Mouse (Mus musculus) hindbrain, embryonic 14.5 days (tissue): ENCODE measurements at regions not wholly inside any gene's neighbourhood (a gene's known extent, or its start where the extent isn't known, plus 50 kb on each side); places are given as distances from the start of the nearest gene placed in this dataset.
A peak's percentile ranks its signal among the peaks of the same experiment; 100 is the strongest.
"Not testable (repeated sequence)": the region's sequence is repeated elsewhere in the genome, so short reads cannot be mapped to it uniquely, and the experiment has no call there.

ENCODE experiments used
- ATAC-seq: fragments of 200-750 bp; cut with Nextera tagmentation; 2 replicates; pipeline ENCODE4 v1.8.0; 2017; ENCODE audit warnings: moderate number of reproducible peaks, mild to moderate bottlenecking, moderate TSS enrichment, moderate library complexity; ENCODE audit not compliant: low FRiP score
- DNase-seq: peaks from one replicate; pipeline ENCODE4 v3.0.0-alpha.2; 2015; ENCODE audit warnings: low spot score
- H3K27ac ChIP-seq: fragments of 300-500 bp; sonication (generic); 2 replicates; pipeline ENCODE4 v1.5.1; 2014; ENCODE audit warnings: mild to moderate bottlenecking, moderate library complexity
- H3K27me3 ChIP-seq: fragments of 300-500 bp; sonication (generic); 2 replicates; pipeline ENCODE4 v1.6.1; 2014; ENCODE audit warnings: mild to moderate bottlenecking, low read length, mixed read lengths; ENCODE audit not compliant: control insufficient read depth, insufficient read depth
- H3K36me3 ChIP-seq: fragments of 300-500 bp; sonication (generic); replicated peaks from 2 replicates; pipeline ENCODE4 v1.6.1; 2014; ENCODE audit not compliant: control insufficient read depth, insufficient read depth
- H3K4me1 ChIP-seq: fragments of 300-500 bp; sonication (generic); replicated peaks from 2 replicates; pipeline ENCODE4 v1.6.1; 2014; ENCODE audit warnings: antibody characterized with exemption, low read length, mixed read lengths; ENCODE audit not compliant: control insufficient read depth, insufficient read depth
- H3K4me2 ChIP-seq: fragments of 300-500 bp; sonication (generic); replicated peaks from 2 replicates; pipeline ENCODE4 v1.6.1; 2014; ENCODE audit warnings: mild to moderate bottlenecking, moderate library complexity
- H3K4me3 ChIP-seq: fragments of 300-500 bp; sonication (generic); replicated peaks from 2 replicates; pipeline ENCODE4 v1.5.1; 2014; ENCODE audit warnings: mild to moderate bottlenecking, low read length
- H3K9ac ChIP-seq: fragments of 300-500 bp; sonication (generic); 2 replicates; pipeline ENCODE4 v1.6.1; 2014
- H3K9me3 ChIP-seq: fragments of 300-500 bp; sonication (generic); 2 replicates; pipeline ENCODE4 v1.6.1; 2016; ENCODE audit warnings: low read length; ENCODE audit not compliant: control insufficient read depth
- WGBS: fragments of 180-500 bp; shearing (Covaris S2); extraction: QIAGEN DNeasy Blood & Tissue Kit; methylation state at CpG from one replicate; pipeline ENCODE4 v1.1.7; 2014; 5-methylcytosine and 5-hydroxymethylcytosine counted together

DNA sequence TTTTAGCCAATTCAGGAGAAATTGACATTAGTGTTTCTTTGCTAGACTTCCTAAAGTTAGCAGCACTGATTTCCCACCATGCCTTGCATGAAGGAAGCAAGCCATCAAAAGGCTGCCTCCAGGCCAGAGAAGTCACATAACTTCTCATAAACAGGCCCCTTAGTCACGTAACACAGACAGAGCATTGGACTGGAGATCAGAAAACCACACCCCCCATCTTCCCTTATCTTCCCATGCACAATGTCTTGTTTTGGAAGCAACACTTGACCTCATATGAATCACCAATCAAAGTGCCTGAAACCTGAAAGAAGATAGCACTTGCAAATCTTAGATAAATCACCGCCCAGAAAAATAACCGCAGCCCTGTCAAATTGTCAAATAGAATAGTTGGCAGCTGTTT is 95.9 kb upstream of the Map9 start:
- Histone ChIP-seq H3K4me1 (no peaks in the 10 kb centered on the region), H3K9ac (no peak overlapping the region), H3K4me3 (no peak overlapping the region), H3K9me3 (no peaks in the 10 kb centered on the region), H3K27ac (no peak overlapping the region), H3K27me3 (no peaks in the 10 kb centered on the region), H3K4me2 (no peak overlapping the region), H3K36me3 (no peaks in the 10 kb centered on the region)
- DNase-seq (no peak), ATAC-seq (no peak)
- WGBS: 95% methylated on average over 3 of the region's 3 CpGs

DNA sequence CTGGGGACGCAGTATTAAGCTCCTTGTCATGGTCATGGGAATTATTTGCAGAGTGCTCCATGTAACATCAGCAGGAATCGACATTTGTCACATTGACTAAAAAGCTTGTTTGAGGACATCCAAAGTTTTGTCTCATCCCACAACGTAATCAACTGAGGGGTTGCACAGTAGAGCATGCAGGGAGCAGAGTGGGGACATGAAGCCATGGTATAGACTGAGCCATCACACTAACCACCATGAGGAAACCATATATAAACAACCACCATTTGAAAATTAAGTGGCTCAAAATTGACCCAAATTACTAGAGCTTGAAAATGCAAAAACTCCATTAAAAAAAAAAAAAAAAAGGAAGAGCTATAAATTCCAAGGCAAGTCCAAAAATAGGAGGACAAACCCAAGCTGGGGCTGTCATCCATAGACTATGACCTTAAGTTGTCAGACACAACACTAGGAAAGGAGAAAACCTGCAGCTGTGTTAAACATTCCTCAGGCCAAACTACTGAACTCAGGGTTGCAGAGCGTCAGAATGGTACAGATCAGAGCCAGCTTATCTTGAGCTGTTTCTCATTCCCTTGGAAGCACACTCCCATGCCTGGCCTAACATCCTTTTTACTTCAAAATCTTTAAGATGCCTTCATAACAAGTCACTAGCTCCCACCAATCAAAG is 97.7 kb upstream of the Map9 start:
- H3K27me3 ChIP-seq: no peaks in the 10 kb centered on the region
- no peak for ATAC-seq
- H3K9me3 ChIP-seq: no peaks in the 10 kb centered on the region

DNA sequence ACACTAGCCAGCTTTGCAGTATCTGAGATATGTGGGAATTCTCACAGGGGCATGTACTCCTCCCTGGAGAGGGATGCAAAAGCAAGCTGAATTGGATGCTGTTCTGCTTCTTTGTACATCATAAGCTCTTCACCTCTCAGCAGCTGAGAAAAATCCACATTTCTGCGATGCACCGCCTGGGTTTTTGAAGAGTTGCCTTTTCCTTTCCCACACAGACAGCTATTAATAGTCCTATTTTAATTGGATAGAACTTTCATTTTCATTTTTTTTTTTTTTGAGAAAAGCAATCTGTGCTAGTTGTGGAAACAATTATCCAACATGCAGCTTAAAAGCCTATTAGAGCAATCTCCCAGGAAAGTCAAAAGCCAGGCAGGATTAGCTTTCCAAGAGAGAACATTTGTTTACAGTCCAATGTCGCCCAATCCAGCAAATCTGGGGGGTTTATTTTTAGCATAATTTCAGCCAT is 105.2 kb upstream of the Gucy1a1 start:
- H3K9me3 ChIP-seq: no peaks in the 10 kb centered on the region
- H3K4me2 ChIP-seq: peak overlapping the region; percentile 30
- ATAC-seq: peak; percentile 65
- no peak overlapping the region for H3K9ac ChIP-seq
- 55% methylated on average over 3 of the region's 3 CpGs for WGBS
- no peak overlapping the region for H3K4me3 ChIP-seq
- no peaks in the 10 kb centered on the region for H3K27me3 ChIP-seq
- H3K27ac ChIP-seq: peak overlapping the region; percentile 86
- no peaks in the 10 kb centered on the region for H3K36me3 ChIP-seq
- peaks cover 19% of the 10 kb centered on the region for H3K4me1 ChIP-seq
- DNase-seq: peak; percentile 51

More for the DNA sequence above, 97.7 kb upstream of the Map9 start:
- DNase-seq: no peak
- no peaks in the 10 kb centered on the region for H3K36me3 ChIP-seq
- H3K27ac ChIP-seq: no peak overlapping the region
- H3K4me1 ChIP-seq: no peaks in the 10 kb centered on the region
- H3K9ac ChIP-seq: no peak overlapping the region
- no peak overlapping the region for H3K4me3 ChIP-seq
- H3K4me2 ChIP-seq: no peak overlapping the region
- 89% methylated on average over 4 of the region's 4 CpGs for WGBS

DNA sequence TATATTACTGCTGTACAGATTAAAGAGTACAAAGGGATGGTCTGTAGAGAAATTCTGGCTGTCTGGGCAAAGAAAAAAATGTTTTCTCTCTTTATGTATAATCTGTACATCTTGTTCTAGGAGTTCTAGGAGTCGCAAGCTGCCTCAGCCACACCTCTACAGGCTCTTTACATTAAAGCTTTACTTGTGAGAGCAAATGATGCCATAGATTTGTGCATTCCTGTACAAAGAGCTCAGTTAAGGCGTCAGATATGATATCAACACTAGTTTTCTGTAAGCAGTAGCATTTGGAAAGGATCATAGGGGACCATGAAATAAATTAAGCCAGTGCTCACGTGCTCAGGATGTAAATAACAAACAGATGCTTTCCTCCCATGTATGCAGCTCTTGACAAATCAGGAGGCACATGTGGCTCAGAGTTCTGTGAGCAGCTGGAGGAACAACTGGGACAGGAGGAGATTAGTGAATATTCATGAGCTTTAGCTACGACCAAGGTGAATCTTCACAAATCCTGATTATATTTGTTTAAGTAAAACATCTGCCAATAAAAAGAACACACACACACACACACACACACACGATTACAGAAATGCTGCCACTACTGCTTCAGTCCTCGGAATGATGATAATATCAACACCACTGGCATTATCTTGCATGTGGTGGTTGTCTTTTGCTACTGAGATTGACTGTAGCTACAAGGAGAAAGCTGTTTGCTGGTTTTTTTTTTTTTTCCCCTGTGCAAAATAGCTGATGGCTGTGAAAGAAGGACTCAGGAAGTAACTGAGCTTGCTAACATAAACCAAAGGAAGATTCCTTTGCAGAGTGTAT is 104.6 kb upstream of the Gucy1a1 start:
- Histone ChIP-seq H3K9me3 (no peaks in the 10 kb centered on the region), H3K4me3 (no peak overlapping the region), H3K4me1 (peaks cover 19% of the 10 kb centered on the region), H3K36me3 (no peaks in the 10 kb centered on the region), H3K27me3 (no peaks in the 10 kb centered on the region), H3K27ac (peak overlapping the region; percentile 86), H3K4me2 (peak overlapping the region; percentile 30), H3K9ac (no peak overlapping the region)
- 42% methylated on average over 6 of the region's 6 CpGs for WGBS
- DNase-seq: peak; percentile 51
- ATAC-seq: peak; percentile 89

DNA sequence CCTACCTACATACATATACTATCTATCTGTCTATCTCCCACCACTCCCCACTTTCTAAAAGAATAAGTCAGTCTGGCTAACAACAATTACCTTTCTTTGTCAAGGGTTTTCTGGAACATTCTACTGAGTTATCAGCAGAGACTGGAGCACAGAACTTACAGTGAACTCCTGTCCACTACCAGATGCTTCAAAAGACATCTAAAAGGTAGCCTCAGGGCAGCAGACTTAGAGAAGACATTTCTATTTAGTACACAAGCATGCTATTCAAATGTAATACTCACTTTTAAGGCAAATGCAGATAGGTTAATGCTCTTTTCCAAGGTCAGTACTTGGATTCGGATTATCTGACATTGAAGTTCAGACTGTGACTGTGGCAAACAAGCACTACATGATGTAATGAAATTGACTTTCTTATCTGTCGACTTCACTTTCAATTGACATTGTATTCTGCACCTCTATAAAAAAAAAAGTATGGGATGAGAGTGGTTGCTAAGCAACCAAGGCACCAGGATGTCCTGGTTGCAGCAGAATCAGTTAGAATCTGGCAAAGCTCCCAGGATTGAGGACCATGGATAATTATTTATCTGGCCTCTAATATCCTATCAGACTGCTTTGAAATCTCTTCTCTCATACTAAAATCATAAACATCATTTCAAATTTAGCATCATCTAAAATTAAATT is 90.9 kb upstream of the Gucy1a1 start:
- H3K27ac ChIP-seq: peak overlapping the region; percentile 53; the same call in 1 of the 2 replicates
- H3K4me2 ChIP-seq: no peak overlapping the region
- H3K9me3 ChIP-seq: no peaks in the 10 kb centered on the region
- H3K9ac ChIP-seq: no peak overlapping the region
- no peak overlapping the region for H3K4me3 ChIP-seq
- DNase-seq: peak; percentile 72
- H3K36me3 ChIP-seq: no peaks in the 10 kb centered on the region
- peak; percentile 72 for ATAC-seq
- no peaks in the 10 kb centered on the region for H3K27me3 ChIP-seq
- WGBS: 41% methylated on average over 2 of the region's 2 CpGs
- peaks cover 11% of the 10 kb centered on the region for H3K4me1 ChIP-seq

DNA sequence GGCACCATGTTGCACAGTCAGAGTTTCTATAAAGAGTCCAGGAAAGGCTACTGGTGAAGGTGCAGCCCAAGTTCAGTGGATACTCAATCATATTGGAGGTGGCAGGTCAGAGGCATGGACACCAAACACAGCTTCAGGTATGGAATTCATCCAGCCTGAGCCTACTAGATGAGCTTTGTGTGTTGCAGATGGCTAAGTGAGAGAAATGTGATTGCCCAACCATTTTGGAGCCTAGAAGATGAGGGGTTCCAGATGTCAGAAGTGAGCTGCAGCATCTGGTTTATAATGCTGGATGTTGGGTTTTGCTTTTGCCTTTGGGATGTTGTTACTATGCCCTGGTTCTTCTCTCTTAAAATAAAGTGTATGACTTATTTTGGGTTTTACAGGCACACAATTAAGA is 88.7 kb upstream of the Gucy1a1 start:
- Histone ChIP-seq H3K4me3 (no peak overlapping the region), H3K27me3 (no peaks in the 10 kb centered on the region), H3K9me3 (no peaks in the 10 kb centered on the region), H3K4me2 (no peak overlapping the region), H3K36me3 (no peaks in the 10 kb centered on the region), H3K9ac (no peak overlapping the region), H3K27ac (no peak overlapping the region), H3K4me1 (peaks cover 11% of the 10 kb centered on the region)
- no peak for DNase-seq
- no peak for ATAC-seq

DNA sequence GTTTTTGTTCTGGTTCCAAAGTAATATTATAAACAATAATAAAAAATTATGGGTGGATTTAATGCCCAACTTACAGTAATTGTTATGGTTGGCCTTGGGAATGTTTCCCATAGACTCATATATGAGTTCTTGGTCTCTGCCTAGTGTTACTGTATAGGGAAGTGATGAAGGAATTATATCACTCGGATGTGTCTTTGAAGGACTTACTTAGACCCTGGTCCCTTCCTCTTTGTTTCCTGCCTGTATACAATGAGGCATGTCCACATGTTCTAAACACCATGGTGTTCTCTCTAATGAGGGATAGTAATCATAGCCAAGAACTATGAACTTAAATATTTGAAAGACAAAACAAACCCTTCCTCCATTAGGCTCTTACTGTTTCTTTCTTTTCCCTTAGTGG is 77.8 kb upstream of the Gucy1a1 start:
- ATAC-seq (no peak), DNase-seq (no peak)
- Histone ChIP-seq H3K9ac (no peak overlapping the region), H3K36me3 (no peaks in the 10 kb centered on the region), H3K4me3 (no peak overlapping the region), H3K4me1 (no peaks in the 10 kb centered on the region), H3K4me2 (no peak overlapping the region), H3K9me3 (no peaks in the 10 kb centered on the region), H3K27ac (no peak overlapping the region), H3K27me3 (no peaks in the 10 kb centered on the region)
- WGBS: 89% methylated on average over 1 of the region's 1 CpGs

DNA sequence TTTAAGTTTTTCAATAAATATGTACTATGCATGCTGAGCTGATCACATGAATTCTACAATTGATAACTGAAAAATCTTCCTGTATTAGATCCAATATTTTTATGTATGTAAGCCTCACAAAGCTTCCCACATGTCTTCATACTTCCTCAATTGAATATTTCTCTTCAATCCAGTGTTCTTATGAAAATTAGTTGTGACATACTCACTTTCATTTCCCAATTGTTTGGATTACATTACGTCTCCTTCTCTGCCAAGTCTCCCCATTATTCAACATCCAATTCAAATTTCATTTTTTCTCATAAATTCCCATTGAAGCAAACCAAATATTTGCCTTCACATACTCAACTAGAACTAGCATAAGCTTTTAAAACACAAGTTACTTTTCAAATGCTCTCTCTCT is 76.3 kb upstream of the Gucy1a1 start:
- H3K9ac ChIP-seq: no peak overlapping the region
- no peak overlapping the region for H3K27ac ChIP-seq
- H3K4me3 ChIP-seq: no peak overlapping the region
- H3K4me2 ChIP-seq: no peak overlapping the region
- no peaks in the 10 kb centered on the region for H3K4me1 ChIP-seq
- H3K9me3 ChIP-seq: no peaks in the 10 kb centered on the region
- DNase-seq (no peak), ATAC-seq (no peak)
- H3K36me3 ChIP-seq: no peaks in the 10 kb centered on the region
- WGBS: 83% methylated on average over 1 of the region's 1 CpGs
- H3K27me3 ChIP-seq: no peaks in the 10 kb centered on the region

DNA sequence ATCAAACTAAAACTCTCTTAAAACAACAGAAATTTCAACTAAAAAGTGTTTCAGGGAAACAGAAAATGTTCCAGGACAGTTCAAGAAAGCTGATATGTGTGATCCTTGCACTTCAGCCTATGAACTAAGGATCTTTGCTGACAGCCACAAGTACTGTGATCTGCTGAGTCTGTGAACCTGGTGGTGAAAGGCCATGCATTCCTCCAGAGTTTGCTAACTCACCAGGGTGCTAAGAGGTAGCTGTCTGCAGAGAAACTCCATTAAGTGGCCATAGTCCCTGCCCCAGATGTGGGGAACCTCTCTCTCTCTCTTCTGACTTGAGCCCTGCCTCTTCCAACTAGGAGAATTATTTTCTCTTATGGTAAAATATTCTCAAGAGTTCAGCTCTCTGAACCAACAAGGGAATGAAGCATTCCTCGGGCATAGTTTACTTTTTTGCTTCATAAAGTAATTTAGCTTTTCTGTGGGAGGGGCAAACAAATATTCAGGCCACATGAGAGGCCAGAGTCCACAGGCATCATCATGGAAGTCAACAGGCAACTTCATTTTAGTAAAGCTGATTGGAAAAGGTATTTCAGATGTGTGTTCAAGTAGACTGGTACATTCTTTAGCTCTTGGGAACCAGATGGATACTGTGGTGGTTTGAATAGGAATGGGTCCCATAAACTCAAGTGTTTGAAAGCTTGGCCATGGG is 73.8 kb upstream of the Gucy1a1 start:
- H3K27ac ChIP-seq, H3K4me3 ChIP-seq, H3K9me3 ChIP-seq, H3K9ac ChIP-seq, ATAC-seq, DNase-seq, H3K36me3 ChIP-seq, H3K4me2 ChIP-seq, H3K4me1 ChIP-seq, H3K27me3 ChIP-seq: not testable (repeated sequence)
- 80% methylated on average over 1 of the region's 1 CpGs for WGBS
